Mouse (Mus musculus): ENCODE measurements at regions not wholly inside any gene's neighbourhood (a gene's known extent, or its start where the extent isn't known, plus 50 kb on each side); places are given as distances from the start of the nearest gene placed in this dataset.

DNA sequence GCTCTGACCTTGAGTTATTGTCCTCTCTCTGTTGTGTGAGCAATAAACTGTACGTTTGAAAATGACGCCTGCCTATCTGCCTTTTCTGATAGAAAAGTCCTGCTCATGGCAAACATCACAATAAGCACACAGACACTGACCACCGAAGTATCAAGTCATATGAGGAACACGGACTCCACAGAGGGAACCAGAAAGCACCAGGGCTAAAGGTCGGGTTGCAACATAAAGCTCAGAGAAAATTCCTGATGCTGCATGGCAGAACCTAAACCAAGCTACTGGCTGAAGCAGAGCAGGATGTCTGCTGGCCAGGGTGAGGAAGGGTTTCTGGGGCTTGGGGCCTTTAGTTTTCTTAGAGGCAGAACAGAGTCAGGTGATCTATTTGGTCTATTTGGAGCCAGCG lies 94.5 kb upstream of the Elovl6 start:
- H3K4me1 ChIP-seq (replicated peaks; ENCODE audit: low read depth, low read length): peaks cover 8% of the 10 kb centered on the region
- no peaks in the 10 kb centered on the region for H3K9me3 ChIP-seq (ENCODE audit: low read length)
- no peak overlapping the region for H3K4me3 ChIP-seq (replicated peaks; ENCODE audit: low read length)
- H3K27me3 ChIP-seq (ENCODE audit: insufficient read depth, low read length): 0 out of 2 replicates have a peak, but pooled peaks cover 2% of the 10 kb centered on the region
- TF ChIP-seq POU5F1 (IDR thresholded peaks at IDR 0.05; ENCODE audit: borderline replicate concordance, low read length) (no peak), CTCF (conservative IDR thresholded peaks at IDR 0.05; ENCODE audit: low read length) (no peak), NANOG (IDR thresholded peaks at IDR 0.05; ENCODE audit: borderline replicate concordance, low read length) (no peak)
- H3K36me3 ChIP-seq (ENCODE audit: insufficient read depth, low read length): no peaks in the 10 kb centered on the region

DNA sequence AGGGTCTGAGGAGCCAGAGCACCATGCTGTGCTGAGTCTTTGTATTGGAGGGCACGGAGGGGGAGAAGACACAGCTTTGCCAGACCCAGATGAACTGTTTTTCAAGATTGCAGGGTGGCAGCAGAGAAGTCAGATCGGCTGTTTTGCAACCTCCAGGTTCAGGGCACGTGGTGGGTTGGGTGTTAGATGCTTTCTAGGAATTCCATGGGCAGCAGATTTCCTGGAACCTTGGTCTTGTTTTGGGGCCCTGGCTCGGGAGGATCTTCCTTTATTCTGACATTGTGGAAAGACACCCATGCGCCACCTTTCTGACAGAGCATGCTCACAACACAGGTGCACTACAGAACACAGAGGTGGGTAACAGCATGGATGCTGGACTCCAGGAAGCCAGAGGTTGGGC lies 89.4 kb upstream of the Elovl6 start:
- 0 out of 2 replicates have a peak, but pooled peaks cover 5% of the 10 kb centered on the region for H3K27me3 ChIP-seq (ENCODE audit: insufficient read depth, low read length)
- H3K9me3 ChIP-seq (ENCODE audit: low read length): no peaks in the 10 kb centered on the region
- TF ChIP-seq NANOG (IDR thresholded peaks at IDR 0.05; ENCODE audit: borderline replicate concordance, low read length): no peak
- no peak for TF ChIP-seq POU5F1 (IDR thresholded peaks at IDR 0.05; ENCODE audit: borderline replicate concordance, low read length)
- no peak for TF ChIP-seq CTCF (conservative IDR thresholded peaks at IDR 0.05; ENCODE audit: low read length)
- H3K4me1 ChIP-seq (replicated peaks; ENCODE audit: low read depth, low read length): no peaks in the 10 kb centered on the region
- no peak overlapping the region for H3K4me3 ChIP-seq (replicated peaks; ENCODE audit: low read length)
- no peaks in the 10 kb centered on the region for H3K36me3 ChIP-seq (ENCODE audit: insufficient read depth, low read length)

DNA sequence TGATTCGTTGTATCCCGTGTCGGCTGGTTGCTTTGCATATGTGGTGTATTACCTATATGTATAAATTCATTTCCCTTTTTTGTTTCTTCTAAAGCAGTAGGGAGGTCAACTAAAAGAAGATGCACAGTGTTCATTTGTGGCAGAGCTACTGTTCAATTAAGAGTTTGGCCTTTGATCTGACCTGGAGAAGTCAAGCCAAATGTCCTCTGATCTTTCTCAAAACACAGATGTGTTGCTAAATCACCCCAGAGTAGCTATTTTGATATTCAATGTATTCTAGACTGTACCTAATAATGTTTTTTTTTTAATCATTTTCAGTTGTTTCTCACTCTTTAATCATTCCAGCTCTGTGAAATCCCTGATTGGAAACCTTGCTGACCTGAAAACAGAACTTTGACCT lies 87.9 kb upstream of the Elovl6 start:
- Histone ChIP-seq H3K4me3 (replicated peaks; ENCODE audit: low read length) (no peak overlapping the region), H3K4me1 (replicated peaks; ENCODE audit: low read depth, low read length) (peaks cover 5% of the 10 kb centered on the region; the same call in 1 of the 2 replicates), H3K9me3 (ENCODE audit: low read length) (no peaks in the 10 kb centered on the region), H3K36me3 (ENCODE audit: insufficient read depth, low read length) (no peaks in the 10 kb centered on the region), H3K27me3 (ENCODE audit: insufficient read depth, low read length) (0 out of 2 replicates have a peak, but pooled peaks cover 5% of the 10 kb centered on the region)
- TF ChIP-seq CTCF (conservative IDR thresholded peaks at IDR 0.05; ENCODE audit: low read length) (no peak), POU5F1 (IDR thresholded peaks at IDR 0.05; ENCODE audit: borderline replicate concordance, low read length) (no peak), NANOG (IDR thresholded peaks at IDR 0.05; ENCODE audit: borderline replicate concordance, low read length) (no peak)

DNA sequence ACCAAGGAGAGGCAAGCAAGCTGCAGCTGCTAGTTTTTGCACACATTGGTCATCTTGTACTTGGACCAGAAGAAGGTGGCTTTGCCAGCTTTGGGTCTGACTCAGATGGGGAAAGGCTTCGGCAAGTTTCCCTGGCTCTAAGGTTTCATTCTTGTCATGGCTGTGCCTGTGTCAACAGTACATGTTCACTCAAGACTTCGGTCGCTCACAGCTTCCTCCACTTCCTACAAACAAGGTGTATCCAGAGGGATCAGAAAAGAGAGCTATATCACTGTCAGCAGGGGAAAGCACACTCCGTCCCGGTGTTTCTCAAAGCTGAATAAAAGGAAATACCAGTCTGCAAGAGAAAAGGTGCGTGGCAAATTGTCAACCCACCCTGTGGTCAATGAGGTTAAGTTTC lies 86.2 kb upstream of the Elovl6 start:
- TF ChIP-seq NANOG (IDR thresholded peaks at IDR 0.05; ENCODE audit: borderline replicate concordance, low read length) (no peak), POU5F1 (IDR thresholded peaks at IDR 0.05; ENCODE audit: borderline replicate concordance, low read length) (no peak), CTCF (conservative IDR thresholded peaks at IDR 0.05; ENCODE audit: low read length) (no peak)
- H3K4me1 ChIP-seq (replicated peaks; ENCODE audit: low read depth, low read length): peaks cover 5% of the 10 kb centered on the region; the same call in 1 of the 2 replicates
- no peak overlapping the region for H3K4me3 ChIP-seq (replicated peaks; ENCODE audit: low read length)
- 0 out of 2 replicates have a peak, but pooled peaks cover 3% of the 10 kb centered on the region for H3K27me3 ChIP-seq (ENCODE audit: insufficient read depth, low read length)
- no peaks in the 10 kb centered on the region for H3K36me3 ChIP-seq (ENCODE audit: insufficient read depth, low read length)
- H3K9me3 ChIP-seq (ENCODE audit: low read length): no peaks in the 10 kb centered on the region

DNA sequence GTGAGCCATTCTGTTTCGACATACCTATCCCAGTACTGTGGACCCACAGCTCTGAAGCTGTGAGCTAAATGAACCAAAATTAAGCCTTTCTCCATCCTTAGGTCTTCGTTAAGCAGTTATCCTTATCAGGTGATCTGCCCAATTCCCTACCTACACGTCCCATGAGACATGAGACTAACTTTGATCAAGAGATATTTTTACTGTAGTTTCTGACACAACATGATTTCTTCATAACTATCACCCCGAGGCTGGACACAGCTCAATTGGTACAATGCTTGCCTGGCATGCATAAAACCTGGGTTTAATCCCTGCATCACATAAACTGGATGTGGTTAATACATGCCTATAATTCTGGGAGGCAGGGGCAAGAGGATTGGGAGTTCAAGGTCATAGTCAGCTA lies 82.2 kb upstream of the Elovl6 start:
- 0 out of 2 replicates have a peak, but pooled peaks cover 3% of the 10 kb centered on the region for H3K27me3 ChIP-seq (ENCODE audit: insufficient read depth, low read length)
- H3K9me3 ChIP-seq (ENCODE audit: low read length): peaks cover 5% of the 10 kb centered on the region; the same call in 1 of the 2 replicates

DNA sequence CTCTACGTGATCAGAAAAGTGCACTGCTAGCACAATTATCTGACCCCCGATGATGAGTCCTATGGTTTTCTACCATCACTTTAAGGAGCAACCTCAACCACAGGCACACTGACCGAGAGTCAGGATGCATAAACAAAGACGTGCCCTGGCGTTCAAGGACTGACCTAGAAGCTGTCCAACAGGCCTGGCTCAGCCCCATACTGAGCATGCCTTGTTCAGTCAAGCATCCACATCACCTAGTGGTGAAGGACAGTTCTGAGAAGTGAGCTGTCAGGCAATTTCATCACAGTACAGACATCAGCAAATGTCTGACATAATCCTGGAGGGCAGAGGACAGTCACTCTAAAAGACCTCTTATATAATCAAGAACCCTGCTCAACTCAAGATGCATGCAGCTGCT lies 81.5 kb upstream of the Elovl6 start:
- H3K9me3 ChIP-seq (ENCODE audit: low read length): peaks cover 5% of the 10 kb centered on the region; the same call in 1 of the 2 replicates
- H3K4me3 ChIP-seq (replicated peaks; ENCODE audit: low read length): no peak overlapping the region
- TF ChIP-seq NANOG (IDR thresholded peaks at IDR 0.05; ENCODE audit: borderline replicate concordance, low read length) (no peak), POU5F1 (IDR thresholded peaks at IDR 0.05; ENCODE audit: borderline replicate concordance, low read length) (no peak), CTCF (conservative IDR thresholded peaks at IDR 0.05; ENCODE audit: low read length) (no peak)
- peaks cover 5% of the 10 kb centered on the region; the same call in 1 of the 2 replicates for H3K4me1 ChIP-seq (replicated peaks; ENCODE audit: low read depth, low read length)
- H3K36me3 ChIP-seq (ENCODE audit: insufficient read depth, low read length): no peaks in the 10 kb centered on the region
- no peaks in the 10 kb centered on the region for H3K27me3 ChIP-seq (ENCODE audit: insufficient read depth, low read length)

More for the DNA sequence above, 82.2 kb upstream of the Elovl6 start:
- TF ChIP-seq POU5F1 (IDR thresholded peaks at IDR 0.05; ENCODE audit: borderline replicate concordance, low read length) (no peak), CTCF (conservative IDR thresholded peaks at IDR 0.05; ENCODE audit: low read length) (no peak), NANOG (IDR thresholded peaks at IDR 0.05; ENCODE audit: borderline replicate concordance, low read length) (no peak)
- Histone ChIP-seq H3K4me1 (replicated peaks; ENCODE audit: low read depth, low read length) (peaks cover 5% of the 10 kb centered on the region; the same call in 1 of the 2 replicates), H3K4me3 (replicated peaks; ENCODE audit: low read length) (no peak overlapping the region), H3K36me3 (ENCODE audit: insufficient read depth, low read length) (no peaks in the 10 kb centered on the region)

DNA sequence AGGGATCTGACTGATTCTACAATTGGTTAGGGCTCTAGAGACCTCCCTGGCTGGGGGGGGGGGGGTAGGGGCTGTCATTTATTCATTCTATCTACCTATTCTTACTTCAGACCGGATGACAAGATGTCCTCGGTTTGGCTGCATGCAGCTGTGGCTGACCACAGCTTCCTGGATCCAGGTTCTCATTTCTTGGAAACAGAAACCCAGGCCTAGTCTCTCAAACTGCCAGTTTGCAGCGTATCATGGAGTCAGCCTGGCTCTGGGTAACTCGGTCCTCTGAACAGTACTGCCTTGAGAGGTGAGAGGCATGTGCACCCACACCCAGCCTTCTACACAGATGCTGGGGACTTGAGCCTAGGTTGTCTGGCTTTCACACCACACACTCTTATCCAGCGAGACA lies 62.1 kb upstream of the Elovl6 start:
- TF ChIP-seq NANOG (IDR thresholded peaks at IDR 0.05; ENCODE audit: borderline replicate concordance, low read length) (no peak), POU5F1 (IDR thresholded peaks at IDR 0.05; ENCODE audit: borderline replicate concordance, low read length) (no peak), CTCF (conservative IDR thresholded peaks at IDR 0.05; ENCODE audit: low read length) (no peak)
- no peaks in the 10 kb centered on the region for H3K27me3 ChIP-seq (ENCODE audit: insufficient read depth, low read length)
- H3K4me3 ChIP-seq (replicated peaks; ENCODE audit: low read length): no peak overlapping the region
- peaks cover 27% of the 10 kb centered on the region for H3K9me3 ChIP-seq (ENCODE audit: low read length)
- H3K36me3 ChIP-seq (ENCODE audit: insufficient read depth, low read length): no peaks in the 10 kb centered on the region
- H3K4me1 ChIP-seq (replicated peaks; ENCODE audit: low read depth, low read length): 0 out of 2 replicates have a peak, but pooled peaks cover under 1% of the 10 kb centered on the region

DNA sequence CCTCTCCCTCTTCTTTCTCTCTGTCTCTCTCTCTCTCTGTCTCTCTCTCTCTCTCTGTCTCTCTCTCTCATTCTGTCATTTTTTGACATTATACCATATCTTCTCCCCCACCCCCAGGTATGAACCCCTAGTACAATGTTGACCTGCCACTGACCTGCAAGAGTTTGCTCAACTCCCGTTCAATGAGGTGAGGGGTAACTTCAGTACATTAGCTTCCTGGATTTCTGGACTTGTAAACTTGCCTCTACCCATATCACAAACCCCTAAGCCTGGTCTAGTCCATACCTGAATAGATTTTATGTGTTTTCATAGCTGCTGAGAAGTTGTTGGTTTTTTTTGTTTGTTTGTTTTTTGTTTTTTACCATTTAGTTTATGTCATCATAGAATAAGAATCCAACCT lies 60.8 kb upstream of the Elovl6 start:
- H3K27me3 ChIP-seq (ENCODE audit: insufficient read depth, low read length): no peaks in the 10 kb centered on the region
- TF ChIP-seq CTCF (conservative IDR thresholded peaks at IDR 0.05; ENCODE audit: low read length): no peak
- no peak for TF ChIP-seq POU5F1 (IDR thresholded peaks at IDR 0.05; ENCODE audit: borderline replicate concordance, low read length)
- no peak for TF ChIP-seq NANOG (IDR thresholded peaks at IDR 0.05; ENCODE audit: borderline replicate concordance, low read length)
- H3K4me1 ChIP-seq (replicated peaks; ENCODE audit: low read depth, low read length): 0 out of 2 replicates have a peak, but pooled peaks cover 6% of the 10 kb centered on the region

DNA sequence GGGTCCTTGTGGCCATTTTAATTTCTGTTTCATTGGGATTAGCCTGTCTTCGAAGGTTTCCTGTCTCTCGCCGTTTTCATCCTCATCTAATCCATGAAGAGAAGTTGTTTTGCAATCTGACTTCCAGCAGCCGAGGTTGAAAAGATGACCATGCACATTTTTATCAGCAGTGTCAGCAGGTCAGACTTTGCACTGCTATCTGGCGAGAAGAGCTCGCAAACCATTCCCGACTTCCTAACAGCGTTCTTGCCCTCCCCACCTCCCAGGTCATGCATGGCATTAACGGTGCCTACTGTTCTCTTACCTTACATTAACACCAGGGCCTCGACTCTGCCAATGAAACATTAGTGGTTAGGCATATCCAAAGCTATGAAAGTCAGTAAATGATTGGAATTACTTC lies 60.1 kb upstream of the Elovl6 start:
- Histone ChIP-seq H3K4me1 (replicated peaks; ENCODE audit: low read depth, low read length) (0 out of 2 replicates have a peak, but pooled peaks cover 6% of the 10 kb centered on the region), H3K4me3 (replicated peaks; ENCODE audit: low read length) (no peak overlapping the region), H3K27me3 (ENCODE audit: insufficient read depth, low read length) (no peaks in the 10 kb centered on the region), H3K9me3 (ENCODE audit: low read length) (peaks cover 24% of the 10 kb centered on the region), H3K36me3 (ENCODE audit: insufficient read depth, low read length) (no peaks in the 10 kb centered on the region)
- TF ChIP-seq NANOG (IDR thresholded peaks at IDR 0.05; ENCODE audit: borderline replicate concordance, low read length) (no peak), CTCF (conservative IDR thresholded peaks at IDR 0.05; ENCODE audit: low read length) (no peak), POU5F1 (IDR thresholded peaks at IDR 0.05; ENCODE audit: borderline replicate concordance, low read length) (no peak)

More for the DNA sequence above, 60.8 kb upstream of the Elovl6 start:
- H3K36me3 ChIP-seq (ENCODE audit: insufficient read depth, low read length): no peaks in the 10 kb centered on the region
- H3K9me3 ChIP-seq (ENCODE audit: low read length): peaks cover 24% of the 10 kb centered on the region
- no peak overlapping the region for H3K4me3 ChIP-seq (replicated peaks; ENCODE audit: low read length)

All from E14TG2a.4 (cell line).